Mouse (Mus musculus): Measurements from ENCODE around the gene Krt80.
A peak's percentile ranks its signal among the peaks of the same experiment; 100 is the strongest.

Gene Krt80

GRCm38 (mm10) chr15:101373286-101373898 lies 3.4 kb upstream of the Krt80 start:
- peak; percentile 93 for DNase-seq

GRCm38 (mm10) chr15:101372131-101372977 lies 2.4 kb upstream of the Krt80 start:
- peak; percentile 97 for DNase-seq

- DNase-seq = peak; percentile 95
These were observed 1.4 kb upstream of the Krt80 start for GRCm38 (mm10) chr15:101371141-101371985.

- DNase-seq = peak; percentile 97
These were observed 421 bp downstream of the Krt80 start for GRCm38 (mm10) chr15:101369382-101370100.

DNA sequence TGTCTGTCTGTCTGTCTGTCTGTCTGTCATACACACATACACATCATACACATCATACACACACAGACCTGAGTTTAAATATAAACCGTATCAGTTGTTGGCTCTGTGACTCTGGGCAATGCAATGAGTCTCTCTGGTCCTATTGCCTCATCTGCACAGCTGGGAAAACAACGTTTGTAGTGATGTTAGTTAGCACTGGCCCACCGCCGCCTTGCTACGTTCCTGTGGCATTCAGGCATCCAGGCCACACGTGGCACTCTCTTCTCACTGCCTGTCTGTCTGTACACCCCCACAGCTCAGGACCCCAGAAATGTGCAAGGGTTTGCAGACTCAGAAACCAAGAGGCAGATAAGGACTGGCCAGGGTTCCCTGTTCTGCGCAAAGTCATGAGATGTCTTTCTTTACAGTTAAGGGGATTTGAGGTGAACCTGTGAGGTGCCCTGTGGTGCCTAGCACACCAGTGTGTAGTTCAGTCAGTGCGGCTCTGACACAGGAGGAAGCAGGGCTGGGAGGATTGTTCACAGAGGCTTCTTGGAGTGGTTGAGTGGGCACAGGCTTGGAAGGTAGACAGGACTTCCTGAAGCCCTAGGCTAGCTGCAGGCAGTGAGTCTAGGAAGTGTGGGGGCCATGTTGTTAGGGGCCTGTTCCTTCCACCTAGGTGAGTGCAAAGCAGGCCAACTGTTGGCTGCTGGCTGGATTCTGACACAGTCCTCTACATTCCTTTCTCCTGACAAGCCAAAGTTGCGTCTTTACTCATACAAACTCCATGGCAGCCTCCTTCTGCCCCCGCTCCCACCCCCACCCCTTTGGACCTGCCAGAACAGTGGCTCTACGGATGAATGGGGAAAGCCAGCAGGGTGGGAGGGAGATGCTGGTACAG lies 1.2 kb downstream of the Krt80 start:
- DNase-seq = peak; percentile 95

- DNase-seq = peak; percentile 93
These were observed 1.9 kb downstream of the Krt80 start for GRCm38 (mm10) chr15:101368015-101368414.

DNA sequence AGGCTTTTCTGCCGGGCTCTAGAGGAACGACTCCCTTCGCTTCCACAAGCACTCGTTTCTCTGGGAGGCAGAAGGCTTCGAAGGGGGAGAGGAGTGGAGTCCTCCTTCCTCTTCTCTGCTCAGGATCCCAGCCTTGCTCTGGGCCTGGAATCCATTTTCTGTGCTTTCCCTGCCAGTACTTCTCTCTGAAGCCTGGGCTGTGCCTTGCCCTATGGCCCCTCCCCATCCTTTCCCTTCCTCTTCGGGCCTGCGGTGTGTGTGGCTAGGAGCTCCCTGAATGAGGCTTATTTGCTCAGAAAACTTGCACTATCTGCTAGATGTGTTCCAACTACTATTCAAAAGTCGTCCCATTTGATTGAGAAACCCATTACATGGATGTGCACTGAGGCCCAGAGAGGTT lies 2.5 kb downstream of the Krt80 start:
- peak; percentile 91 for DNase-seq

DNA sequence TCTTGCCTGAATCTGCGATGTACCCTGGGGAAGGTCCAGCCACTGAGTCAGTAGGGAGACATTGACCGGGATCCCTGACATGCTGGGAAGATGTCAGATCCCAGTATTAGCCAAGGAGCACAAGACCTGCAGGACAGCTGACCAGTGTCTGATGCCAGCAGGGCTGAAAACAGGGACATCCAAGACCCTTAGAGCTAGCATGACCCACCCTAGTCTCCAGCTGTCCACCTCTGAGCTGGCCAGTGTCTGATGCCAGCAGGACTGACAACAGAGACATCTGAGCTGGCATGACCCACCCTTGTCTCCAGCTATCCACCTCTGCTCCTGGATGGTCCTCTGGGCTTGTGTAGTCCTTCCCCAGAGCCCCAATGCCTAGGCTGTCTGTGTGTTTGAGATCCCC lies 3.0 kb downstream of the Krt80 start:
- DNase-seq = no peak

GRCm38 (mm10) chr15:101366482-101366881 lies 3.5 kb downstream of the Krt80 start:
- peak; percentile 90 for DNase-seq

GRCm38 (mm10) chr15:101365721-101366120 lies 4.2 kb downstream of the Krt80 start:
- peak; percentile 94 for DNase-seq

GRCm38 (mm10) chr15:101364891-101365671 lies 4.9 kb downstream of the Krt80 start:
- DNase-seq = peak; percentile 94

GRCm38 (mm10) chr15:101364425-101364824 lies 5.5 kb downstream of the Krt80 start:
- no peak for DNase-seq

- DNase-seq = no peak
These were observed 6.0 kb downstream of the Krt80 start for GRCm38 (mm10) chr15:101363933-101364332.

DNA sequence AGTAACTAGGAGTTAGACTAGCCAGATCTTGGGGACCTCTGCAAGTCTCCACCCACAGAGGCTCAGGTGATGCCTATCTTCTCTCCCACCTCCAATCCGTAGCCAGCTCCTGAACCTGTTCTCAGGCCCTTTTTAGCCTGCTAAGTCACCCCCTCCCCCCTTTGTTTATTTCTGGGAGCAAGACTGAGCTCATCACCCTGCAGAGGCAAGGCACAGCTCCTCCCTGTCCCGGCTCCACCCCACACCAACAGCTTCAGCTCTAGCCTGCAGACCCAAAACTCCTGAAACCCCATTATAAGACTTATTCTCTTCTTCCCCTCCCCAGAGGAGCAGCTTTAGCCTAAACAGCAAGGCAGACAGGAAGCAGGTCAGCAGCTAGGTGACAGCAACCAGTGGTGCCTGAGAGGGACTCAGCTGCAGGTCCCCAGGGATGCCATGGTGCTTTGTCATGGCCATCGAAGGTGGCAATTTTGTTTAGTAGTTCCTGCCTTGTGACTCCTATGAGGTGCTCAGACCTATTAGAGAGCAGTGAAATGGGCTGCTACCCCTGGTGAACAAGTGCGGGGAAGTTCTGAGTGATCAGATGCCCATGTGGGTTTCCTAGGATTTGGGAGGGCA lies 7.5 kb downstream of the Krt80 start:
- DNase-seq = no peak

GRCm38 (mm10) chr15:101355382-101355786 lies 14.6 kb downstream of the Krt80 start:
- no peak for DNase-seq

DNA sequence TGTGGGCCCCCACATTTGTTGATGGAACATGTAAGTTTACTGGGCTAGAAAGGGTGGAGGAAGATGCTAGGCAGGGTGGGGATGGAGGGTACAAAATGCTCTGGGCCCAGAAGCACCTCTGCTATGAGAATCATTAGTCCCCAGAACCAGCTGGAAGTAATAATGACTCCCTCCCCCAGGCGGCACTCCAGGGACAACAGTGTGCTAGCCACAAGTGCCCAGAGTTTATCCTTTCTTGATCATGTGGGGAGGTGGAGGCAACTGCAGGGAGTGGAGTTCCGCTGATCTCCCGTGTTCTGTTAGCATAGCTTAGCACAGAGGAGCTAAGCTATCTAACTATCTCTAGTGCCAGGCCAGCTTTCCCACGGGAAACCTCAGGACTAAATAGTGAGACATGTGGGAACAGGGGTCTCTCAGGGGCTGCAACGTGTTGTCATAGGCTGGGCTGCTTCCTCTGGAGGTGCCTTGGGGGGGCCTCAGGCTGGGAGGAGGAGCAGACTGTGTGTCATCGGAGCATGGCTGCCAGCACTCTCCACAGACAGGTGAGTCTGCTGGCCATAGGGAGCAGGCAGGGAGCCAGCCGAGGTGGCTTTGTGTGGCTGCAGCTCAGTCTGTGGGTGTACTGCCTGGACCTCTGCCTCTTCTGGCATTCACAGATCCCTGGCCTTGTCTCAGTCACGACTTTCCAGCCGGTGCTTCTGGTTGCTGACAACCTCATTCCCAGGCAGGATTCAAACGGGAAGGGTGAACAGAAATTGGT lies 17.1 kb downstream of the Krt80 start:
- DNase-seq = no peak

DNA sequence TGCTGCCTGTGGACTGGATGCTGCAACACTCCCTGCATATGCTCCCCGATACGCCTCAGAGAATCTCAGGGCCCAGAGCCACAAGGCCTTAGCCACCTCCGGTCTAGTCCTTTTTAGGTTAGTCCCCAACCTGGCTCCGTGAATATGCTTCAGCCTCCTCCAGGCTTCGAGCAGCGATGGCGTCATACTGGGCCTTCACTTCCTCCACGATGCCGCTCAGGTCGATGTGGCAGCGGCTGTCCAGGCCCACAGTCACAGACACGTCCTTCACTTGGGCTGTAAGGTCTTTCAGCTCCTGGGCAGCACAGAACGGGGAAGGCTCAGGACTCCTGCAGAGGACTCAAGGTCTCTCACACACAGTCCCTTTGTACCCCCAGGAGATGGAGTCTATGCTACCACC lies 17.9 kb downstream of the Krt80 start:
- no peak for DNase-seq

GRCm38 (mm10) chr15:101341797-101342515 lies 28.0 kb downstream of the Krt80 start:
- DNase-seq = no peak

GRCm38 (mm10) chr15:101339537-101339936 lies 30.4 kb downstream of the Krt80 start:
- peak; percentile 96 for DNase-seq
